Mouse (Mus musculus) hindbrain, postnatal 0 days (tissue): ENCODE data around the gene AB124611. TPM values are rescaled to one million over a fixed set of nuclear protein-coding genes. Genes with fewer than 3 reads are reported as not detected.
A peak's percentile ranks its signal among the peaks of the same experiment; 100 is the strongest.

ENCODE experiments used
- ATAC-seq: fragments of 200-750 bp; cut with Nextera tagmentation; 2 replicates; pipeline ENCODE4 v1.8.0; 2017; ENCODE audit warnings: mild to moderate bottlenecking, moderate TSS enrichment, moderate library complexity
- DNase-seq: peaks from one replicate; pipeline ENCODE4 v3.0.0-alpha.2; 2015; ENCODE audit warnings: low spot score
- H3K27ac ChIP-seq: fragments of 300-500 bp; sonication (generic); 2 replicates; pipeline ENCODE4 v1.5.1; 2014; ENCODE audit warnings: mild to moderate bottlenecking
- H3K27me3 ChIP-seq: fragments of 300-500 bp; sonication (generic); 2 replicates; pipeline ENCODE4 v1.6.1; 2014; ENCODE audit warnings: low read length, mixed read lengths; ENCODE audit not compliant: insufficient read depth
- H3K36me3 ChIP-seq: fragments of 300-500 bp; sonication (generic); 2 replicates; pipeline ENCODE4 v1.6.1; 2014; ENCODE audit warnings: low read length, mixed read lengths; ENCODE audit not compliant: insufficient read depth
- H3K4me1 ChIP-seq: fragments of 300-500 bp; sonication (generic); 2 replicates; pipeline ENCODE4 v1.6.1; 2014; ENCODE audit warnings: antibody characterized with exemption, low read length, mixed read lengths; ENCODE audit not compliant: insufficient read depth
- H3K4me2 ChIP-seq: fragments of 300-500 bp; sonication (generic); 2 replicates; pipeline ENCODE4 v1.6.1; 2014; ENCODE audit warnings: low read depth, mild to moderate bottlenecking, low read length, moderate library complexity, mixed read lengths
- H3K4me3 ChIP-seq: fragments of 300-500 bp; sonication (generic); 2 replicates; pipeline ENCODE4 v1.5.1; 2014; ENCODE audit warnings: low read length
- H3K9ac ChIP-seq: fragments of 300-500 bp; sonication (generic); replicated peaks from 2 replicates; pipeline ENCODE4 v1.6.1; 2014; ENCODE audit warnings: mild to moderate bottlenecking, low read length, moderate library complexity, mixed read lengths
- H3K9me3 ChIP-seq: fragments of 300-500 bp; sonication (generic); 2 replicates; pipeline ENCODE4 v1.6.1; 2016; ENCODE audit warnings: low read length, mixed read lengths
- CTCF ChIP-seq: IDR thresholded peaks from 2 replicates; pipeline ENCODE4 v1.5.1; 2016; ENCODE audit warnings: antibody characterized with exemption, control low read depth, low read depth
- WGBS: fragments of 180-500 bp; shearing (Covaris S2); extraction: QIAGEN DNeasy Blood & Tissue Kit; methylation state at CpG from one replicate; pipeline ENCODE4 v1.1.7; 2014; 5-methylcytosine and 5-hydroxymethylcytosine counted together
- polyA plus RNA-seq: library from polyadenylated mRNA; unstranded; fragments of >200 nt; fragmentation: Nextera tagmentation; extraction: Ambion mirVana; gene quantifications from 2 replicates; pipeline ENCODE4 v1.2.1, GENCODE M21; 2015
- total RNA-seq: library from RNA; depleted of rRNA; stranded (reverse); fragments of >200 nt; gene quantifications from 2 replicates; pipeline ENCODE4 v1.2.3, GENCODE M21; 2014

Gene AB124611
- total and polyA plus RNA-seq, 2 experiments from 2014 or later = 1.2 to 2.2 TPM

- Histone ChIP-seq H3K4me2 (peak overlapping the region; percentile 90), H3K9ac (peak overlapping the region; percentile 95), H3K4me1 (peaks cover 10% of the 10 kb centered on the region), H3K9me3 (no peaks in the 10 kb centered on the region), H3K27me3 (no peaks in the 10 kb centered on the region), H3K27ac (peak overlapping the region; percentile 98), H3K4me3 (peak overlapping the region; percentile 80), H3K36me3 (peaks cover 10% of the 10 kb centered on the region)
- under 1% methylated on average over 32 of the region's 66 CpGs for WGBS
- DNase-seq (peak; percentile 71), ATAC-seq (peak; percentile 33)
- TF ChIP-seq CTCF = peak; percentile 16; the same call in 1 of the 2 replicates
Observed at GRCm38 (mm10) chr9:21547075-21547941, 21.3 kb downstream of the AB124611 start.

DNA sequence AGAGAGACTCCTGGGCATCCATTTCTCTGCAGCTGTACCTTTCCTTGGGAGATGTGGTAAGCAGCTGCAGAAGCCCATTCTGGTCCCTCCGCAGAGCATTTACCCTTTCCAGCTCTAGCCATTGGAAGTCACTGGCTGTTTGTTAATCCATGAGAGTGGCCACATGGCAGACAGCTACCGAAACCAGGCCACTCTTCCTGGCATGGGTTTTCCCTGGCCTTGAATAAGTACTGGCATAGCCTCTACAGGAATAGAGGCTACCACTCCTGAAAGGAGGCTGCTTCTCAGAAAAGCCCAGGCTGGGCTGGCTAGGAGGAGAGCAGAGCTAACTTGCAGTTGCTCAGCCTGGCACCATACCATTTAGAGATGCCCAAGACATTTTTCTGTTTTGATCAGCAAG, 25.1 kb downstream of the AB124611 start:
- no peak for DNase-seq
- no peak overlapping the region for H3K4me2 ChIP-seq
- 85% methylated on average over 2 of the region's 2 CpGs for WGBS
- no peak for TF ChIP-seq CTCF
- H3K27ac ChIP-seq = no peak overlapping the region
- no peak overlapping the region for H3K4me3 ChIP-seq
- H3K9me3 ChIP-seq = no peaks in the 10 kb centered on the region
- H3K9ac ChIP-seq = no peak overlapping the region
- peaks cover 10% of the 10 kb centered on the region for H3K36me3 ChIP-seq
- ATAC-seq = no peak
- peaks cover 10% of the 10 kb centered on the region for H3K4me1 ChIP-seq
- H3K27me3 ChIP-seq = no peaks in the 10 kb centered on the region

DNA sequence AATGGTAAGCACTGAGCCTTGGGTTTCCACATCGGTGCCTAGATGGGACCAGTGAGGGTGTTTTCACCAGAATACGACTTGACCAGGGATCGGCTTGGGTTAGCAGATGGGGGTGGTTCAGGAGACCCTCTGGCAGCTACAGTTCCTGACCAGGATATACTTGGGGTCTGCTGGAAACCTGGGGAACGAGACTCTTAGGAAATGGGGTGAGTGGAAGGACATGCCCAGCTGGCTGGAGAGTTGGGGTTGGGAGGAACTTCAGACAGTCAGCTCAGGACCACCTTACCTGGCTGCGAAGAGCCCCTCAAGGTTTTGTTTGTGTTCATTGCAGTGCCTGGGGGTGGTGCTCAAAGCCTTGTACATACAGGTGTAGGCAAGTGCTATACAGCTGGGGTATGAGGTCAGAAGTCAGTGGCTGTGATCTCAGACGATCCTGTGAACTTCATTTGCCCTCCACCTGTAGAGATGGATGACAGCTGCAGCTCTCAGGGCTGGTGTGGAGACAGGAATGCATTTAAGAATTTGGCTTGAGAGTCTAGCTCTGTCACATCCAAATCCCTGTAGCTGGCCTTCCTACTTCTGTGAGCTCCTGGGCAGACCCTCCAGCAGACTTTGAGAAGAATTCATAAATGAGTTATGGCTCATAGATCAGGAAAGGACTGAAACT, 27.8 kb downstream of the AB124611 start:
- H3K4me3 ChIP-seq = no peak overlapping the region
- DNase-seq = no peak
- H3K9me3 ChIP-seq = no peaks in the 10 kb centered on the region
- H3K36me3 ChIP-seq = peaks cover 10% of the 10 kb centered on the region
- WGBS = 92% methylated on average over 6 of the region's 6 CpGs
- no peaks in the 10 kb centered on the region for H3K27me3 ChIP-seq
- H3K4me2 ChIP-seq = no peak overlapping the region
- no peak for TF ChIP-seq CTCF
- H3K27ac ChIP-seq = no peak overlapping the region
- 0 out of 2 replicates have a peak, but pooled peaks cover 4% of the 10 kb centered on the region for H3K4me1 ChIP-seq
- no peak for ATAC-seq
- H3K9ac ChIP-seq = no peak overlapping the region

DNA sequence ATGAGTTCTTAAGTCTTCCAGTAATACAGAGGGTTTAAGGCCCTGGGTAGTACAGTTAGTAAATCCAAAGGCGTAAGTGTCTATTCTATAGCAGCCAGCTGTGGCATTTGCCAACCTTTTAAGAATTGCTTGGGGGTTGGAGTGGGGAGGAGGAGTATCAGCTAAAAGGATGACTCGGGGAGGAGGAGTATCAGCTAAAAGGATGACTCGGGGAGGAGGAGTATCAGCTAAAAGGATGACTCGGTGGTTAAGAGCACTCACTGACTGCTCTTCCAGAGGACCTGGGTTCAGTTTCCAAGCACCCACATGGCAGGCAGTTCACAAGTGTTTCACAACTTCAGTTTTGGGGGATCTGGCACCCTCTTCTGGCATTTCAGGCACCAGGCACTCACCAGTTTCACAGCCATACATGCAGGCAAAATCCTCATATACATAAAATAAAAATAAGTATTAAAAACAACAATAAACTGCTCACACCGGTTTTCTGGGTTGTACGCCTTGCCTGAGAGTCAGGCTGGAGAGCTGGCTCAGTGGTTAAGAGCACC, 29.3 kb downstream of the AB124611 start:
- Histone ChIP-seq H3K27ac (no peak overlapping the region), H3K9ac (no peak overlapping the region), H3K4me3 (no peak overlapping the region), H3K36me3 (peaks cover 9% of the 10 kb centered on the region), H3K4me1 (0 out of 2 replicates have a peak, but pooled peaks cover 4% of the 10 kb centered on the region), H3K9me3 (no peaks in the 10 kb centered on the region), H3K4me2 (no peak overlapping the region), H3K27me3 (no peaks in the 10 kb centered on the region)
- 0 out of 2 replicates have a peak, but pooled peaks have one; percentile 3 for TF ChIP-seq CTCF
- WGBS = 90% methylated on average over 6 of the region's 6 CpGs
- no peak for DNase-seq
- no peak for ATAC-seq

DNA sequence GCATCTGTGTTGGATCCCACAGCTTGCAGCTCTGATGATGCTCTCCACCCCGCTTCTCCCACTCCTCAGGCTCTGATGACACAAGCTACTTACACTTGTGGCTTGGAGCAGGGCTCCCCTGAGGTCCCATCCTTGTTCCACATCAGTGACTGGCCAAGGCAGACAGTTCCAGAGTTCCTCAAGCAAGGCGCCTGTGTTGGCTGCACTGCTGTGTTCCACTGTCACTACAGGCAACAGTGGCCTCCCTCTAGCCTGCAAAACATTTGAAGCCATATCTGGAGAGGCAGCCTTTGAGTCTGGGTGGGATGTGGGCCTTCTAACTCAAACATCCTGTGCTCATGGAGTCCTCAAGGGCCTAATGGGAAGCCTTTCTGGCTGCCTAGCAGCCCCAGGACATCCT, 31.0 kb downstream of the AB124611 start:
- no peak for ATAC-seq
- Histone ChIP-seq H3K27me3 (no peaks in the 10 kb centered on the region), H3K4me1 (0 out of 2 replicates have a peak, but pooled peaks cover 4% of the 10 kb centered on the region), H3K9me3 (no peaks in the 10 kb centered on the region), H3K36me3 (no peaks in the 10 kb centered on the region; the same call in 1 of the 2 replicates), H3K9ac (no peak overlapping the region), H3K4me3 (no peak overlapping the region), H3K4me2 (no peak overlapping the region), H3K27ac (no peak overlapping the region)
- DNase-seq = no peak
- no peak for TF ChIP-seq CTCF
- 74% methylated on average over 2 of the region's 2 CpGs for WGBS

DNA sequence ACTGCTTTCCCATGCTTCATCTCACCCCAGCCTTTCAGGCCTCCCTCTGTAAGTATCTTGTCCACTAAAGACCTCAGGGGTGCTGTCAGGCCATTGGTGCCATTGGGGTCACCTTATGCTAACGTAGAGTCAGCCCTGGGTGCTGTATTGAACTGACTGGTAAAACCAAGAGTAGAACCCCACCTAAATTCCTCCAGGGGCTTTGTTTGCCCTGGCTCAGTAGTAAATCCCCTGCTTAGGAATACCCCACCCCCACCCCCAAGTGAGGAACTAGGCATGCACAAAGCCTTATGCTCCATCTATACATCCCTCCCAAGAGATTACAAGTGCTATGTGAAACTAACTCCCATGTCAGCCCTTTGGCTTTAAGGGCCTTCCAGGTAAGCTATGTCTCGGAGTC, 31.6 kb downstream of the AB124611 start:
- DNase-seq = no peak
- no peak overlapping the region for H3K27ac ChIP-seq
- no peaks in the 10 kb centered on the region for H3K27me3 ChIP-seq
- H3K36me3 ChIP-seq = no peaks in the 10 kb centered on the region; the same call in 1 of the 2 replicates
- no peak overlapping the region for H3K9ac ChIP-seq
- 0 out of 2 replicates have a peak, but pooled peaks cover 4% of the 10 kb centered on the region for H3K4me1 ChIP-seq
- H3K4me2 ChIP-seq = no peak overlapping the region
- H3K9me3 ChIP-seq = no peaks in the 10 kb centered on the region
- ATAC-seq = no peak
- H3K4me3 ChIP-seq = no peak overlapping the region
- 91% methylated on average over 2 of the region's 2 CpGs for WGBS
- no peak for TF ChIP-seq CTCF
